Mouse (Mus musculus) forelimb bud, embryonic 11.5 days (tissue): ENCODE measurements around the gene Drc7.
A peak's percentile ranks its signal among the peaks of the same experiment; 100 is the strongest.

Source experiments
- DNase-seq: peaks from one replicate; pipeline ENCODE4 v3.0.0-alpha.2; 2012; ENCODE audit warnings: low read depth, low spot score

The Drc7 gene

DNA sequence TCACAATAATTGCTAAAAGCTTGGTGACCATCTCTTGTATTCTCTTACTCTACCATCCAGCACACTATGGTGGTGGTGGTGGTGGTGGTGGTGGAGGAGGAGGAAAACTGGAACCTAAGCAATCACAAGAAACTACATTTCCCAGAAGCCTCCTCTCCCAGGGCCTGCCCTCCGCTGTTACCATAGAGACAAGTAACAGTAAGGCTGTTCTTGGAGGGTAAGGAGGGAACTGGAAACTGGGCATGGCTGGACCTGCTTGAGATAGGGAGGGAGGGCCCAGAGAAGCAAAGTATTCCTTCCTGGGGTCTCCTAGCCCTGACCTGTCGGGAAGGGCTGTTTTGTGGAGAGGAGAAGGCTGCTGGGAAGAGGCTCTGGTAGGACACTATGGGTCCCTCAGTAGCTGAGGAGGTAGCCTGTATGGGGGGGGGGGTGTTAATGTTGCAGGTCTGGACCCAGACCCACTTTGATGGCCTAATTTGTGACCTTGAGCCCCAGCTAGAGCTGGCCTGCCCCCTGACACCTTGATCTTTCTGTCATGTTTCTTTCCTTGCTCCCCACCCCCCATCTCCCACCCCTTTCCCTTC lies at the start of gene Drc7:
Drc7 (plus strand) TSS at position 177 of the 584 bp plus-strand sequence.
- peak; percentile 29 for DNase-seq

DNA sequence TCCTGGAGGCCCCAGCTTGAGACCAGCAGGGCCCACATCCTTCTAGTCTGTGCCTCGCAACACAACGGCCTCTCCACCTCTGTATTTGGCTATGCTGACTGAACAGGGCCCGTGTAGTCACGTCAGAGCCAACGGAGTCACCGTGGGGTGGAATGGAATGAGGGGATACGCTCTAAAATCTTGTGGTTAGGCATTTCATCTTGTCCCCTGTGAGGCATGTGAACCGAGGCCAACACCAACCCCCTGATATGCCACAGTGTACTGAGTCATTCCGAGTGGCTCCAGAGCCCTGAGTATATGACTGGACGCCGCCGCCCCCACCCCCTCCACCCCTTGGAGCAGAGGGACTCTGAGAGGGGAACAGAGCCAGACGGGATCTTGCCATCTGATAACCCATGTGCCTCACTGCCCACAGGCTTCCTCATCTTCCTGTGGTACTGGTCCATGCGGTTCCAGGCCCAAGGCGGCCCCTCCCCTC lies 42.4 kb upstream of the Drc7 start:
- no peak for DNase-seq

DNA sequence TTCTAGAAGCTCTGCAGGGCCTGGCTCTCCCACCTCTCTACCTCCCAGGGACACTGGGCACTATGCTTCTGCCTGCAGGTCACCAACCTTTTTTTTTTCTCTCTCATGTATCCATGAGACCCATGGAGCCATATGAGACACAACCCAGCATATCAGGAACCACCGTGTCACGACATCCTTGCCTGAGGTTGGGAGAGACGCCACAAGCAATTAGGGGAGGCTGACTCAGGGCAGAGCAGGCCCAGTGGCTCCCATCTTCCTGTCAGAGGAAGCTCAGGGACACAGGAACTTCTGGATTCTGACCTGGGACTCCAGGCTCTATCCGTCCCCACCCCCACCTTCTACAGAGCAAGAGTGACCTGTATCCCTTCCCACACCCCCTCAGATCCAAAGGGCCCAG lies 39.0 kb upstream of the Drc7 start:
- DNase-seq, result no peak

DNA sequence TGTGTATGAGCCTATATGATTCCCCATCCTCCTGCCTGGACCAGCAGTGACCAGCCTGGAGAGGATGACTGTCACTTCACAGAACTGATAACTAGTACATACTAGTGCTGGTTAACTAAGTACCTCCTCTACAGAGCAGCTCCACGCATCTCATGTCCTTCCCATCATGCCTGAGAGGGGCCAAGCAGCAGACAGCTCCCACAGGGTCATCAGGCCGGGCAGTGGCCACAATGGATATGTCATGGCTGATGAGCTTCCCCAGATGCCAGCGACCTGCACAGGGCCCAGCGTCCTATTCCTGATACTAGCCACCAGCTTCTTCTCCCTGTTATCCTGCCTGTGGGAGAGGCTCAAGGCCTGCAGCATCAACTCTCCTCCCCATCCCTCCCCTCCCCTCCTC lies 38.2 kb upstream of the Drc7 start:
- DNase-seq, result no peak

DNA sequence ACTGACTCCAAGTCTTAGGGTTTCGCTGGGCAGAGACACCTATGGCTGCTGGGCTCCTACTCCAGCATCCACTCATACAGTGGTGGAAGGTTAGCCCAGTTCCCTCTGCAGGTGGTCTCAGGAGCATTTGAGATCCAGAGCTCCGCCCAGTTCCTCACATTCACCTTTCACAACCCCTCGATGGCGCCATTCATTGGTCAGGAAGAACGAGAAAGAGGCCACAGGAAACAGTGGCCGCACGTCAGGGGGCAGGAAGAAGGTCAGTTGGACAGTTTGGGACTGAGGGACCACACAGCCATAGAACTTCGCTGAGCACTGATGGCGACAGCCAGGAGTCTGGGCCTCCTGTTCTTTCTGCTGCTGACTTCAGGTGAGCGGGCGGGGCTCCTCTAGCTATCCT lies 37.5 kb upstream of the Drc7 start, which contains the start of gene Adgrg3:
Adgrg3 (plus strand) TSS at position 242 of the 400 bp plus-strand sequence.
- DNase-seq, result no peak

DNA sequence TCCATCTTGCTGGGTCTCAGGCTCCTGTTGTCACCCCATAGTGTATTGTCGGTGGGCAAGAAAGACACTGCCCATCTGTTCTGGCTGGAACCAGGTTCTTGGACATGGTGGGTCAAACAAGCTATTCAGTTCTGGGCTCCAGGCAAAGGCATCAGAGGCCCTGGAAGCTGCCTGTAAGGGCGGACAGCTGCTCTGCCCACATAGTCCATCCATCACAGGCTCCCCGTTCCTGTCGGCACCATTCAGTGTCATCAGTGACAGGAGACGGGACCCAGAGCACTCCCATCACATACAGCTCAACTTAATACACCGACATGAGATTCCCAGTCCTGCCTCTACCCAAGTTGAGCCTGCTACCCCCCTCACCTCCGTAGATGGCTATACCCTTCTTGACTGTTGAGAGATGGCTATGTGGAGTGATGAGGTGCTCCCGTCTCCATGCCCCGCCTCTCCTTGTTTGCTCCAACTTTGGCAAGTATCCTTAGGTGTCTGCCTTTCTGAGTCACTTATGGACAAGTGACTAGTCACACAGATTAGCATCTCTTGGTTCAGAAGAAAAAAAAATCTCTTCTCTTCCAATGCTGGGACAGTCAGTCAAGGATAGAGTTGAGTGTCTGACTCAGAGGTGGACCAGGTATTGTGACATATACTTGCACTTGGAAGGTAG lies 36.8 kb upstream of the Drc7 start:
- no peak for DNase-seq

DNA sequence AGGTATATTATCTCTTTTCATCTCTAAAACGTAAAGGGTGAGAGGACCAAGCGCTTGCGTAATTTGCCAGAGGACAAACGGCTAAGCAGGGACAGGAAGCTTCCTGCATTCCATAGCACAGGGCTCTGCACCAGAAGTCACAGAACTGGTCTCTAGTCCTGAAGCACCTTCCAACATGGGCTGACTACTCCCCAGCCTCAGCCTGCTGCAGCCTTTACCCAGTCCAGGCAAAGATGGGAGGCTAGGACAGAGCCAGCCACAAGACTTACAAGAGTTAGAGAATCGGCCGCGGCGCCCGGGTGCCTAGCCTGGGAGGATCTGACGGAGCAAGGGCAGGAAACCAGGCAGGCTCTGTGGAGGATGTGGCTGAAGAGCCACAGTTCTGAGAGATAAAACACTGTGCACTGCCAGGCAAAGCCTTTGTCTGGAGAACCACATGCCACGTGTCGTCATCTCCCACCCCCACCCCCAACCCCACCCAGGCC lies 34.6 kb upstream of the Drc7 start:
- DNase-seq, result no peak

DNA sequence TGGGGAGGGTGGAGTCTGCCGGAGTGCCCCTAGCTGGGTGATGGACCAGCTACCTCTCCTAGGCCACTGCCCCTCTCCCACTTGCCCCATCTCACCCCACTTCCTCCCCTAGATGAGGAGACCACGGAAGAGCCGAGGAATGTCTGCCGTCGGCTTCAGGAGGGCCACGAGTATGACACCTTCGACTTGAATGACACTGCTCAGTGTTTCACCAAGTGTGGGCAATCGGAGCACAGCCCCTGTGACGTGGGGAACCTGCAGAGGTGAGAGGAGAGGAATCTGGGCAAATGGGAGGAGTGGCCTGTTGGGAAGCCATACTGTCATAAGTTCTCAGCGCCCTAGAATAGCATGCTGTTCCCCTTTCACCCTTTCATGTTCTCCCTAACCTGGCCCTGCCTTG lies 34.1 kb upstream of the Drc7 start:
- no peak for DNase-seq

DNA sequence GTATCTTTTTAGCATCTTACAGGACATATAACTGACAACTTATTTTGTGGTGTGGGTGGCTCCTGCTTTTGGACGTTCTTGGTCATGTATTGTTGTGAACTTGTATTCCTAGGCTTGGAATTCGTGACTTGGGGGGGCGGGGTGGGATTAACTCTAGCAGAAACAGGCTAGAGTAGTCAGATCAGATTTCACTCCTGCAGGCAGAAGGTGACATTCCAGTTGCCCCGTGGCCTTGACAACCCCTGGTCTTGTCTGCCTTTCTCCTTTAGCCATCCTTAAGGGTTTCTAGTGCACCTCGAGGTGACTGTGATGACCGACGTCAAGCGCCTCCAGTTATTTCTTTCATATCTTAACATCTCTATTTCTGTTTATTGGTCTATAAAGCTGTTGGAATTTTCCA lies 31.7 kb upstream of the Drc7 start:
- DNase-seq, result no peak

DNA sequence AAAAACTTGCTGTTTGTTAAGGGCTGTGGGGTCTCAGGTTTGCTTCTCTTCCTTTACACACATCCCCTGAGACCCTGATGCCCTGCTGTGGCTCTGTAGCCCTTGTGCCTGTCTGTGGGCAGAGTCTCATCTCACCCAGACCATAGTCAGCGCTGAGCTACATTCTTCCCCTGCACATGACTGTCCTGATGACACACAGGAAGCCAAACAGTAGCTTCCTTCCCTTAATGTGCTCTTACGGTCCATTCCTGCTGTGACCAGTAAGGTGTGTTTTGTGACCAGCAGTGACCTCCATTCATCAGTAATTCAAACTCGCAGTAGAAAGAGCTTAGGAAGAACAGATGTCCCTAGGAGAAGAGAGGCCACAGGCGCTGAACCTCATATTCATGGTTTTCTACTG lies 30.5 kb upstream of the Drc7 start:
- DNase-seq, result no peak

DNA sequence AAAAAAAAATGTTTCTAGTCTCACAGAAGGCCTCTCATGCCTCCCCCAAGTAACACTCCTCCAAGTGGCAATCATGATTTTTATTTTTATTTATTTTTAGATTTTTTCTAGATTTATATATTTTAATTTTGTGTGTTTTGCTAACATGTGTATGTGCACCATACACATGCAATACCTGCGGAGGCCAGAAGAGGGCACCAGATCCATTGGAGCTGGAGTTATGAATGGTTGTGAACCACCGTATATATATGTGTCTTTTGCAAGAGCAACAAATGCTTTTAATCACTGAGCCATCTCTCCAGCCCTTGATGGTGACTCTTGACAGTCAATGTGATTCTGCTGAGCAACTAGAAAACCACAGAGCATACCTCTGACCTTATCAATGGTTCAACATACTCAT lies 29.5 kb upstream of the Drc7 start:
- no peak for DNase-seq

DNA sequence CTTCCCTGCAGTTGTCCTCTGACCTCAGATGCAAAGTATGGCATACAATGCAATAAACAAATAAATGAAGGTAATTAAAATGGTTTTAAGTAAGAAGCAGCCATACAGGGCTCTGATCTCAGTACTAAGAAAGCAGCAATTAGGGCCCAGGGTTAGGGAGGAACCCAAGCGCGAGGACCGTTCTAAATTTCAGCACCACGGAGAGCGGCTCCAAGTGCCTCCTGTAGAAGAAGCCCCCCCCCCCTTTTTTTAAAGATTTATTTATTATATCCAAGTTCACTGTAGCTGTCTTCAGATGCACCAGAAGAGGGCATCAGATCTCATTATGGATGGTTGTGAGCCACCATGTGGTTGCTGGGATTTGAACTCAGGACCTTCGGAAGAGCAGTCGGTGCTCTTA lies 26.5 kb upstream of the Drc7 start:
- peak; percentile 69 for DNase-seq

DNA sequence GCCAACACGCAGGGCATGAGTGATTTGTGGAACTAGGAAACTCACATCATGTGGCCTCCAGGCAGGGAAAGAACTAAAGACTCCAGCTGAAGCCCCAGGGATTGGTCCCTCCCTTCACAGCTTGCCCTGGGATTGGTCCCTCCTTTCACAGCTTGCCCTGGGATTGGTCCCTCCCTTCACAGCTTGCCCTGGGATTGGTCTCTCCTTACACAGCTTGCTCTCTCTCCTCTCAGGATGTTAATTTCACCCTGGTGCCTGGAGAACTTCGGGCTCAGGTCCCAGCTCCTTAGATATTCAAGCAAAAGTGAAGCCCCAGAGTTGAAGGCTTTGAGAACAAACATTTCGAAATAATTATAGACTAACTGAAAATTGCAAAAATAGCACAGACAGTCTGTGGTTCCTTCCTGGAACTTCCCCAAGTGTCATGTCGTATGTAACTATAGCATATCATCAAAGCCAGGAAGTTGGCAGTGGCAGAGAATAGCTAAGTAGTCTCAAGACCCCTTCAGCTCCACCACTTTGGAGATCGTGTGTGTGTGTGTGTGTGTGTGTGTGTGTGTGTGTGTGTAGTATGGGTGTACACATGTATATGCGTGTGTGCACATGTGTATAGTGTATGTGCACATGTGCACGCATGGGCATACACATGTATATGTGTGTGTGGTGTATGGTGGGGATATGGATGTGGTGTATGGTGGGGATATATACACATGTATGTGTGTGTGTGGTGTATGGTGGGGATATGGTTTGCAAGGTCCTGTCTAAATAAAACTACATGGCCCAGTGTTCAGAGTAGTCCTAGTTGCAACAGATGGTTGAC lies 17.6 kb upstream of the Drc7 start:
- peak; percentile 46 for DNase-seq

DNA sequence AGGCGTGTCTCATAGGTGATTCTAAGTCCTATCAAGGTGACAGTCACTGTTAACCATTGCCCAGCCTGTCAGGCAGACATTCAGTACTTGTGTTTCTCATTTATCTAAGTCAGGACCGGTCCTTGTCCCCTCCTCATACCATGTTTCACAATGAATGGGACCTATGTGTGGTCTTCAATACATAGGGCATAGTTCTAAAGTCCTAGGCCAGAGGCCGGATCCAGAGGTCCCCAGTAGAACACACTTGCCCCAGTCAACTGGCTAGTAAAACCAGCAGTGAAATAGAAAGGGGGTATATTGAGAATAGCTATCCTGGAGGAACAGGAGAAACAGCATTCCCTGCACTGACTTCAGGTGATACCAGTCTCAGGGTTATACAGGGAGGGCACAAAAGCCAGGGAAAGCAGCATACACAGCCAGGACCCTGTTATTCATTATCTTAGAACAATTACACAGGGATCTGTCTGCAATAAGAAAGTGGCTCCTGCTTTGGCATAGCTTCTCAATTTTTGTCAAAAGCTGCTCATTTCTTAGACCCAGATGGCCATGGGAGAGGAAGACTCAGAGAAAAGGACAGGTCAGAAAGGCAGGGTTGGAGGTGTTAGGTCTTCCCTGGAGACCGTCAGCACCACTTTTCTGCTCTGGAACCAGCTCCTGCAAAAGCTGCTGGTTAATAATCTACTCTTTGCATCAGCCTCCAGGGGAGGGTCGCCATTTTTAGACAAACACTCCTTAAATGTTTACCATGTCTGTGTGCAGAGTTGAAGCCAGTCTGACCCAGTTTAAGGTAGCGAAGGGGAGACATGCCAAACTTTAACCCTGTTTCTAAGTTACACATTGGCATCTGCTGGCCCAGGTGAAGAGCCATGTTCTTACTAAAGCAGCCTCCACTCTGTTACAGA lies 12.8 kb upstream of the Drc7 start:
- DNase-seq, result no peak

DNA sequence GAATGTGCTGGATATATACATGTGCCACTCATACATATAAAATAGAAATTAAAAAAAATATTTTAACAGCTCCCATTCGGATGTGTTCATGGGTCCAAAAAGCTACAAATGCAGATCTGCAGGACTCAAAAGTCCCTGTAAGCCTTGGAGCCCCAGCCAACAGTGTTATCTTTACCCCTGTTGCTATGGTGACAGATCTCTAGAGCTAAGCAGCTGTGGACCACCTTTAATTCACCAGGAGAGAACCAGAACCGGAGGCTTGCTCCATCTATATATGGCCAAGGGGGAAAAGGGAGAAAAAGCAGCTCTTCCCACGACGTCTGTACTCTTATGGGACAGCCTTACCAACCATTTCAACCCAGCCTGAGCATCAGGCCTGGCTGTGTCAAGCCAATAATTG lies 10.1 kb upstream of the Drc7 start:
- DNase-seq, result no peak

DNA sequence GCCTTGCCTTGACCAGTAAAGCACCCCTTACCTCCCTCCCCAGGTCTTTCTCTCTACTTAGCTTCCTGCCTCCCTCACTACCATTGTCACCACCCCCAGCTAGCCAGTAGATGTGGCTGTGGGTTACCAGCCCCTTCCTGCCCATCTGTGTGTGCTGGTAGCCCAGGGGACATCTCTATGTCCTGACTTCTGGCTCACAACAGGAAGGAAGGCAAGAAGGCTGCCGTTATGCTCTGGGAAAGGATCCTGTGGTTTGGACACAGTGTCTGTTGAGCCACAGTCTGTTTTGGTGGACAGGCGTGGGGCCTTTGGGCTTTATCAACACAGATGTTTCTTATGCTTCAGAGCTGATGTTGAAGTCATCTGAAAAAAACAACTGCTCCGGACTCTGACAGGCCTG lies 7.9 kb upstream of the Drc7 start:
- no peak for DNase-seq

DNA sequence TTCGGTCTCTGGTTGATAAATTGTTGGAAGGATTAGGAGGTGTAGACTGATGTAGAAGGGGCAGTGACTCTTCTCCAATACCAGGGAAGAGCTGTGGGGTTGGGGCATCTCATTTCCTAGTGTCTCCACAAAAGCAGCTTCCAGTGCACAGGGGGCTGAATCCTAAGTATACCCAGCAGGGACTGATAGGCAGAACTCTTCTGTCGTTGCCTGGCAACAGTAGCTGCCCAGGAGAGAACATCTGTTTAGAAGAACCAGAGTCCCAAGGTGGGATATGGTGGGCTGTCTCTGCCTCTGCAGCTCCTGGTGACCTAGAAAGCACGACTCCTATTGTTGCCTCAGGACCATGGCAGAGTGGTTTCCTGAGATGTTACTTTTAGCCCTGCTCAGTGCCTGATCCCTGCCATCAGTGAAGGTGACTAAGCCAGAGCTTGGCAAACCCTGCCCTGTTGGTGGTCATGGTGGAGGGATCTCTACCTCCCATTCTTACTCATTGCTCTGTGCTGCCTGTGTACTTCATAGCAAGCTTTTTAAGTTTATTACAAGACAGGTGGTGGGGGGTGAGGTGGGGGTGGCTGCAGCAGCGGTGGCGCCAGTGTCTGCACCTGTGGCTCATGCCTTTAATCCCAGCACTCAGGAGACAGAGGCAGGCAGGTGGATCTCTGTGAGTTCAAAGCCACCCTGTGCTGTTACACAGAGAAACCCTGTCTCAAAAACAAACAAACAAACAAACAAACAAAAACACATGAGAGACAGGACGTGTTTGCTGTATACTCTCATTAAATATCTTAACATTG lies 6.8 kb upstream of the Drc7 start:
- DNase-seq, result no peak

DNA sequence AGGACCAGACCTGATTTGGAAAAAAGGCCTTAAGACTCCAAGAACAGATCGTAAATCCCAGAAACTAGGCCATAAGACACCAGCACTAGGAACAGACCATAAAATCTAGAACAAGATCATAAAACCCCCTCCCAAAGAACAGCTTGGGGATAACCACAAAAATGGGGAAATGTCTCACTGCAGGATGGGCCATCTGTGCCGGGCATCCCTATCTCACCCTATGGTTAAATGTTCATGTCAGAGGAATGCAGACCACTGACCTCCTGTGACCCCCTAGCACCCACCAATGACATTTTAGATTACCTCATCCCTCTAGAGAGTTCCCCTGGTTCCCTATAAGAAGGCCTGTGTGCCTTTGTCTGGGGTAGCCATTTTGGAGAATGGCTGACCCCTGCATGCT lies 5.3 kb upstream of the Drc7 start:
- peak; percentile 9 for DNase-seq

DNA sequence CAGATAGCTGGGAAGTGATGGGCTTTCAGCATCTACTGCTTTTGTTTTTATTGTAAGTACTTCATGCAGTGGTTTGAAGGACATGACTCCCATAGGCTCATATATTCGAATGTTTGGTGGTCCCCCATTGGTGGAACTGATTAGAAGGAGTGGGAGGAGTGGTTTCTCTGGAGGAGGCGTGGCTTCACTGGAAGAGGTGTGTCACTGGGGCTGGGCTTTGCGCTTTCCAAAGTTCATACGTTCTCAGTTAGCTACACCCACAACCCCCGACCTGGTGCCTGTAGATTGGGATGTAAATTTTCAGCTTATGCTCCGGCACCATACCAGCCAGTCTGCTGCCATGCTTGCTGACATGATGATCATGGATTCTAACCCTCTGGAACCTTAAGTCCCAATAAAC lies 465 bp upstream of the Drc7 start:
- no peak for DNase-seq

DNA sequence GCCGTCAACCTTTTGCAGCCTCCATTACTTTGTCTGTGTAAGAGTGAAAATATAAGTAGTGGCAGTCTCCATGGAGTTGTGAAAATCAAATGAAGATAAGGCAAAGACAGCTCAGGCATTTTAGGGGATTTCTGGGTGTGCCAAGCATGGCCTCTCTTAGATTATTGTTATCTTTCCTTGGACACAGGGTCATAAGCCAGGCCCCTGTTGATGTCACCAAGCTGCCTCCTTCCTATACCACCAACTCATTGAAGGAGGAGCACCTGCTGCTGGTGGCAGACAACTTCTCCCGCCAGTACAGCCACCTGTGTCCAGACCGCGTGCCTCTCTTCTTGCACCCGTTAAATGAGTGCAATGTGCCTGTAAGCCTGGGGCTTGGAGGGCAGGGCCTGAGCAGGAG lies 1.5 kb downstream of the Drc7 start:
- no peak for DNase-seq

DNA sequence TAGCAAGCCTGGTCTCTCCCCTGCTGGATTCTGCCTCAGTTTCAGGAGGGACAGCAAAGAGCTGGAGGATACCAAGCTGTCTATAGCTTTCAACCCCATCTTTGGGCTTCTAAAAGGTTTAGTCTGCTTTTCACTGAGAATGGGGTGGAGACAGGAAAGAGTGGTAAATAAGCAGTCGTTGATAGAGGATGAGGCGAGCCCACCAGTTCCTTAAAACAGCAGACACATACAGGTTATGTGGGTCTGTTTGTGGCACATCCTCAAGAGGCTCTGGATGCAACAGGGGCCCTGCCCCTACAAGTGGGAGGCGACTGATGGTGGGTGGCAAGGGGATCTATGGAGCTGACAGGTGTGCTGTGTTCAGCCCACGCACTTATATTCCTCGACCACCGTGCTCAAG lies 3.8 kb downstream of the Drc7 start:
- no peak for DNase-seq
